Mouse (Mus musculus) midbrain, embryonic 14.5 days (tissue): Measurements from ENCODE around the gene Lcor. TPM values are rescaled to one million over a fixed set of nuclear protein-coding genes. Genes with fewer than 3 reads are reported as not detected.

Experiments used
- ATAC-seq: fragments of 200-750 bp; cut with Nextera tagmentation; 2 replicates; pipeline ENCODE4 v1.8.0; 2017; ENCODE audit warnings: moderate number of reproducible peaks, moderate library complexity; ENCODE audit not compliant: low FRiP score, low TSS enrichment
- DNase-seq: peaks from one replicate; pipeline ENCODE4 v3.0.0-alpha.2; 2015
- H3K27ac ChIP-seq: fragments of 300-500 bp; sonication (generic); replicated peaks from 2 replicates; pipeline ENCODE4 v1.5.1; 2014; ENCODE audit warnings: mild to moderate bottlenecking, low read depth, low read length, moderate library complexity
- H3K27me3 ChIP-seq: fragments of 300-500 bp; sonication (generic); 2 replicates; pipeline ENCODE4 v1.6.1; 2014; ENCODE audit warnings: low read length, control low read depth, mixed read lengths; ENCODE audit not compliant: control insufficient read depth, insufficient read depth
- H3K36me3 ChIP-seq: fragments of 300-500 bp; sonication (generic); 2 replicates; pipeline ENCODE4 v1.6.1; 2014; ENCODE audit warnings: low read length, control low read depth; ENCODE audit not compliant: control insufficient read depth, insufficient read depth
- H3K4me1 ChIP-seq: fragments of 300-500 bp; sonication (generic); 2 replicates; pipeline ENCODE4 v1.6.1; 2014; ENCODE audit warnings: mild to moderate bottlenecking, antibody characterized with exemption, low read length, control low read depth; ENCODE audit not compliant: control insufficient read depth, insufficient read depth
- H3K4me2 ChIP-seq: fragments of 300-500 bp; sonication (generic); 2 replicates; pipeline ENCODE4 v1.6.1; 2014; ENCODE audit warnings: mild to moderate bottlenecking, low read length, moderate library complexity
- H3K4me3 ChIP-seq: fragments of 300-500 bp; sonication (generic); replicated peaks from 2 replicates; pipeline ENCODE4 v1.5.1; 2014; ENCODE audit warnings: low read depth, low read length
- H3K9ac ChIP-seq: fragments of 300-500 bp; sonication (generic); replicated peaks from 2 replicates; pipeline ENCODE4 v1.6.1; 2014; ENCODE audit warnings: mild to moderate bottlenecking, low read length, moderate library complexity
- H3K9me3 ChIP-seq: fragments of 300-500 bp; sonication (generic); 2 replicates; pipeline ENCODE4 v1.6.1; 2016; ENCODE audit warnings: low read length, control low read depth, mixed read lengths; ENCODE audit not compliant: control insufficient read depth
- WGBS: fragments of 180-500 bp; shearing (Covaris S2); extraction: QIAGEN DNeasy Blood & Tissue Kit; methylation state at CpG from one replicate; pipeline ENCODE4 v1.1.7; 2014; 5-methylcytosine and 5-hydroxymethylcytosine counted together
- polyA plus RNA-seq: library from polyadenylated mRNA; unstranded; fragments of >200 nt; fragmentation: Nextera tagmentation; extraction: Ambion mirVana; gene quantifications from 2 replicates; pipeline ENCODE4 v1.2.1, GENCODE M21; 2014

Lcor gene
- polyA plus RNA-seq: 23.2 and 24.3 TPM in 2 replicates

GRCm38 (mm10) chr19:41482190-41482908 is at the start of gene Lcor:
Gene Lcor (plus strand): TSS chr19:41482637.
- Histone ChIP-seq H3K4me2 (peak within 1 kb of the TSS; percentile 77), H3K27ac (peak within 1 kb of the TSS; percentile 99), H3K9ac (peak within 1 kb of the TSS; percentile 89), H3K4me1 (peaks cover 28% of the 10 kb centered on the region), H3K27me3 (no peaks in the 10 kb centered on the region), H3K4me3 (peak within 1 kb of the TSS; percentile 81), H3K9me3 (no peaks in the 10 kb centered on the region), H3K36me3 (no peaks in the 10 kb centered on the region)
- peak; percentile 91 for DNase-seq
- ATAC-seq: peak; percentile 90
- WGBS: 1% methylated on average over 72 of the region's 92 CpGs

- Histone ChIP-seq H3K9me3 (no peaks in the 10 kb centered on the region), H3K36me3 (no peaks in the 10 kb centered on the region), H3K9ac (no peak overlapping the region), H3K4me1 (no peaks in the 10 kb centered on the region), H3K4me2 (no peak overlapping the region), H3K27me3 (no peaks in the 10 kb centered on the region), H3K27ac (no peak overlapping the region), H3K4me3 (no peak overlapping the region)
- DNase-seq (no peak), ATAC-seq (no peak)
- 86% methylated on average over 10 of the region's 10 CpGs for WGBS
Measured at GRCm38 (mm10) chr19:41435366-41435765, 47.1 kb upstream of the Lcor start.

GRCm38 (mm10) chr19:41436461-41436860 is 46.0 kb upstream of the Lcor start:
- H3K4me2 ChIP-seq: no peak overlapping the region

GRCm38 (mm10) chr19:41438953-41439352 is 43.5 kb upstream of the Lcor start:
- WGBS: 88% methylated on average over 6 of the region's 6 CpGs
- Histone ChIP-seq H3K27me3 (peaks cover 4% of the 10 kb centered on the region; the same call in 1 of the 2 replicates), H3K9ac (no peak overlapping the region), H3K4me2 (no peak overlapping the region), H3K4me3 (no peak overlapping the region), H3K4me1 (0 out of 2 replicates have a peak, but pooled peaks cover 2% of the 10 kb centered on the region), H3K9me3 (no peaks in the 10 kb centered on the region), H3K36me3 (no peaks in the 10 kb centered on the region), H3K27ac (no peak overlapping the region)
- DNase-seq (no peak), ATAC-seq (no peak)

More at GRCm38 (mm10) chr19:41436461-41436860, 46.0 kb upstream of the Lcor start:
- no peaks in the 10 kb centered on the region for H3K36me3 ChIP-seq
- H3K9ac ChIP-seq: no peak overlapping the region
- no peak for DNase-seq
- peaks cover 3% of the 10 kb centered on the region; the same call in 1 of the 2 replicates for H3K27me3 ChIP-seq
- no peaks in the 10 kb centered on the region for H3K4me1 ChIP-seq
- no peaks in the 10 kb centered on the region for H3K9me3 ChIP-seq
- H3K27ac ChIP-seq: no peak overlapping the region
- WGBS: 95% methylated on average over 9 of the region's 9 CpGs
- ATAC-seq: no peak
- H3K4me3 ChIP-seq: no peak overlapping the region

- no peaks in the 10 kb centered on the region for H3K9me3 ChIP-seq
- H3K9ac ChIP-seq: no peak overlapping the region
- WGBS: 9% methylated on average over 3 of the region's 3 CpGs
- no peak for DNase-seq
- no peaks in the 10 kb centered on the region for H3K36me3 ChIP-seq
- no peak overlapping the region for H3K4me2 ChIP-seq
- peaks cover 4% of the 10 kb centered on the region; the same call in 1 of the 2 replicates for H3K27me3 ChIP-seq
- no peak for ATAC-seq
- H3K4me1 ChIP-seq: 0 out of 2 replicates have a peak, but pooled peaks cover 2% of the 10 kb centered on the region
- H3K27ac ChIP-seq: no peak overlapping the region
- no peak overlapping the region for H3K4me3 ChIP-seq
Measured at GRCm38 (mm10) chr19:41441446-41441845, 41.0 kb upstream of the Lcor start.

GRCm38 (mm10) chr19:41441911-41442607 is 40.4 kb upstream of the Lcor start:
- no peak overlapping the region for H3K9ac ChIP-seq
- no peak overlapping the region for H3K27ac ChIP-seq
- WGBS: 16% methylated on average over 20 of the region's 20 CpGs
- H3K36me3 ChIP-seq: no peaks in the 10 kb centered on the region
- ATAC-seq: no peak
- 0 out of 2 replicates have a peak, but pooled peaks cover 2% of the 10 kb centered on the region for H3K4me1 ChIP-seq
- H3K4me3 ChIP-seq: no peak overlapping the region
- peak overlapping the region; percentile 45 for H3K4me2 ChIP-seq
- H3K27me3 ChIP-seq: peaks cover 4% of the 10 kb centered on the region; the same call in 1 of the 2 replicates
- DNase-seq: peak; percentile 13
- no peaks in the 10 kb centered on the region for H3K9me3 ChIP-seq

- no peak overlapping the region for H3K4me3 ChIP-seq
- no peak overlapping the region for H3K4me2 ChIP-seq
- 22% methylated on average over 6 of the region's 6 CpGs for WGBS
- no peak overlapping the region for H3K27ac ChIP-seq
- 0 out of 2 replicates have a peak, but pooled peaks cover 2% of the 10 kb centered on the region for H3K4me1 ChIP-seq
- H3K36me3 ChIP-seq: no peaks in the 10 kb centered on the region
- H3K9ac ChIP-seq: no peak overlapping the region
- DNase-seq: peak; percentile 48
- peaks cover 4% of the 10 kb centered on the region; the same call in 1 of the 2 replicates for H3K27me3 ChIP-seq
- H3K9me3 ChIP-seq: no peaks in the 10 kb centered on the region
- ATAC-seq: no peak
Measured at GRCm38 (mm10) chr19:41442608-41442969, 39.8 kb upstream of the Lcor start.

- Histone ChIP-seq H3K27me3 (peaks cover 4% of the 10 kb centered on the region; the same call in 1 of the 2 replicates), H3K36me3 (no peaks in the 10 kb centered on the region), H3K9me3 (no peaks in the 10 kb centered on the region), H3K9ac (no peak overlapping the region), H3K4me2 (no peak overlapping the region), H3K4me3 (no peak overlapping the region), H3K27ac (no peak overlapping the region), H3K4me1 (0 out of 2 replicates have a peak, but pooled peaks cover 2% of the 10 kb centered on the region)
- ATAC-seq (no peak), DNase-seq (no peak)
- 69% methylated on average over 8 of the region's 8 CpGs for WGBS
Measured at GRCm38 (mm10) chr19:41444491-41444890, 37.9 kb upstream of the Lcor start.
